Mouse (Mus musculus) kidney, adult 9 months (tissue): Measurements from ENCODE around the gene Dnajc4.

ENCODE experiments used
- DNase-seq: peaks from one replicate; pipeline ENCODE4 v3.0.0; 2022

Dnajc4 gene

GRCm38 (mm10) chr19:6974211-6975205, 17.9 kb downstream of the Dnajc4 start, which contains the start of gene Ppp1r14b:
Gene Ppp1r14b, plus strand, starts transcription at chr19:6974968.
- peak; percentile 73 for DNase-seq

- DNase-seq: no peak
These were observed 18.7 kb downstream of the Dnajc4 start for GRCm38 (mm10) chr19:6973581-6974190.

GRCm38 (mm10) chr19:6972247-6972917, 20.0 kb downstream of the Dnajc4 start:
- DNase-seq: no peak

GRCm38 (mm10) chr19:6971644-6972043, 20.7 kb downstream of the Dnajc4 start:
- DNase-seq: no peak

GRCm38 (mm10) chr19:6970460-6971085, 21.8 kb downstream of the Dnajc4 start:
- DNase-seq: no peak

GRCm38 (mm10) chr19:6969665-6970381, 22.5 kb downstream of the Dnajc4 start:
- peak; percentile 68 for DNase-seq

GRCm38 (mm10) chr19:6969291-6969664, 23.1 kb downstream of the Dnajc4 start:
- DNase-seq: no peak

- peak; percentile 52 for DNase-seq
These were observed 23.7 kb downstream of the Dnajc4 start for GRCm38 (mm10) chr19:6968491-6969271.

GRCm38 (mm10) chr19:6956461-6956860, 35.9 kb downstream of the Dnajc4 start:
- no peak for DNase-seq

- no peak for DNase-seq
These were observed 36.9 kb downstream of the Dnajc4 start for GRCm38 (mm10) chr19:6955424-6955823.

GRCm38 (mm10) chr19:6954046-6954445, 38.3 kb downstream of the Dnajc4 start:
- DNase-seq: peak; percentile 73

GRCm38 (mm10) chr19:6952712-6953037, 39.7 kb downstream of the Dnajc4 start:
- peak; percentile 74 for DNase-seq

- peak; percentile 89 for DNase-seq
These were observed 40.2 kb downstream of the Dnajc4 start for GRCm38 (mm10) chr19:6951994-6952711.

- DNase-seq: peak; percentile 98
These were observed 40.9 kb downstream of the Dnajc4 start for GRCm38 (mm10) chr19:6951381-6951968.

GRCm38 (mm10) chr19:6950613-6951153, 41.7 kb downstream of the Dnajc4 start:
- peak; percentile 78 for DNase-seq

GRCm38 (mm10) chr19:6949951-6950350, 42.4 kb downstream of the Dnajc4 start:
- no peak for DNase-seq

- DNase-seq: no peak
These were observed 42.8 kb downstream of the Dnajc4 start for GRCm38 (mm10) chr19:6949532-6949931.

- DNase-seq: no peak
These were observed 44.2 kb downstream of the Dnajc4 start for GRCm38 (mm10) chr19:6948186-6948585.

- no peak for DNase-seq
These were observed 44.6 kb downstream of the Dnajc4 start for GRCm38 (mm10) chr19:6947742-6948141.

- DNase-seq: no peak
These were observed 48.7 kb downstream of the Dnajc4 start for GRCm38 (mm10) chr19:6943709-6944108.
